Mouse (Mus musculus): ENCODE measurements around the gene Cfap65. TPM values are rescaled to one million over a fixed set of nuclear protein-coding genes. Genes with fewer than 3 reads are reported as not detected.

Gene Cfap65
- polyA plus RNA-seq (2012; rRNA removed) = 23.0 and 27.7 TPM in 2 replicates

DNA sequence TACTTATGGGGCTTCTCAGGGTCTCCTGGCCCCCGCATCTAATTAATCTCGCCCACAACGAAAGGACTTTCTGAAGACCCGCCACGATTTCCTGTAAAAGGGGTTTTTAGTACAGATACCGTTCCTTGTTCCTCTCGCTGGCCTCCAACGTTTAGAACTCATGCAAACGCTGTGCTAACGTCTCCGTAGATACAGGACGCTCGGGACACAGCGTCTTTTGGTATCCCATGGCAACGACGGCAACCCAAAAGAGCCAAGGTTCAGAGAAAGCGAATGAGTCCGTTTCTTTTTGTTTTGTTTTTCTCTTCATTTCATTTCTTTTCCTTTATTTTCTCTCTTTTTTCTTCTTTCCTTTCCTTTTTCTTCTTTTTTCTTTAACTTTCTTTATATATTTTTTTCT is at the start of gene Cfap65:
Gene Cfap65, minus strand, starts transcription at position 198 of the 400 bp plus-strand sequence.
- TF ChIP-seq POLR2A (IDR thresholded peaks at IDR 0.05; ENCODE audit: borderline replicate concordance, extremely low read depth, low read depth, low read length) = no peak; the same call in 1 of the 2 replicates
- no peak for TF ChIP-seq CTCF (IDR thresholded peaks at IDR 0.05; ENCODE audit: insufficient read depth, low read length)
- WGBS = 3% methylated on average over 18 of the region's 18 CpGs
- 0 out of 2 replicates have a peak, but pooled peaks cover 3% of the 10 kb centered on the region for H3K4me1 ChIP-seq (ENCODE audit: control insufficient read depth, insufficient read depth, low read length)
- H3K4me3 ChIP-seq (replicated peaks; ENCODE audit: extremely low read depth, low read depth, low read length) = no peak within 1 kb of the TSS
- no peak for DNase-seq

DNA sequence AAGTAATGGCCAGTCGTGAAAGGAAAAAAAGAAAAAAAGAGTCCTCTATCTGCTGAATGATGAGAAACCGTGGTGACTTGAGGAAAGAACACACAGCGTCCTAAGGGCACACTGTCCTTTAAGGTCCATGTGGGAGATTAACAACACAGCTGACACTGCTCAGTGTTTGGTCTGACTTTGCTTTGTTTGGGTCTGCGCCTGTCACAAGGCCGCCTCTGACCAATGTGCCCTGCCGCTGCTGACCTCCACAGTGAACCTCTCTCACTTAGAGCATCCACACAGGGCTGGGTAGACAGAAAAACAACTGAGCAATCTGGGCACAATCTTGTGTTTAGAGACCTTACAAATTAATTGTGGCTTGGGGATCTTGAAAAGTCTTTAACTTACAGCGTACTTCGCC is 41.6 kb upstream of the Cfap65 start:
- DNase-seq = no peak
- WGBS = 73% methylated on average over 8 of the region's 8 CpGs
- Histone ChIP-seq H3K4me1 (ENCODE audit: control insufficient read depth, insufficient read depth, low read length) (no peaks in the 10 kb centered on the region), H3K4me3 (replicated peaks; ENCODE audit: extremely low read depth, low read depth, low read length) (no peak overlapping the region)
- TF ChIP-seq CTCF (IDR thresholded peaks at IDR 0.05; ENCODE audit: insufficient read depth, low read length) (no peak), POLR2A (IDR thresholded peaks at IDR 0.05; ENCODE audit: borderline replicate concordance, extremely low read depth, low read depth, low read length) (no peak)

DNA sequence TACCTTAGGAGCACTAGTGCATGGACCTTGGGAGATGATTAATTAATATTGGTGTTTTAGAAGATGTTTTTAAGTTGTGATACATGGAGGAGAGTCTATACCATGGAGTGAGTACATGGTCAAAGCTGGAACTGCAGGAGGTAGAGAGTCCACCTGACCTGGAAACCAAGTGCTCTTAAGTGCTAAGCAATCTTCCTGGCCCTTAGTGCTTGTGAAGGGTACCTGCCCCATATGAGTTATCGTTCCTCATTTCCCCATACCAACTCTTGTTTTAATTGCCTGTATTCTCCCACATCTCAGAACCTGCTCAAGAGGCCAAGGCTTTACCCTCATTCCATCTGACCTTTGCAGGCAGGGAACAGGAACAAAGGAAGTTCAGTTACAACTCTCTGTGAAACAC is 40.5 kb upstream of the Cfap65 start:
- TF ChIP-seq CTCF (IDR thresholded peaks at IDR 0.05; ENCODE audit: insufficient read depth, low read length) = no peak
- no peak for TF ChIP-seq POLR2A (IDR thresholded peaks at IDR 0.05; ENCODE audit: borderline replicate concordance, extremely low read depth, low read depth, low read length)
- no peak for DNase-seq
- Histone ChIP-seq H3K4me1 (ENCODE audit: control insufficient read depth, insufficient read depth, low read length) (no peaks in the 10 kb centered on the region), H3K4me3 (replicated peaks; ENCODE audit: extremely low read depth, low read depth, low read length) (no peak overlapping the region)
- WGBS = 74% methylated on average over 1 of the region's 1 CpGs

- no peak for DNase-seq
- 77% methylated on average over 6 of the region's 6 CpGs for WGBS
- TF ChIP-seq POLR2A (IDR thresholded peaks at IDR 0.05; ENCODE audit: borderline replicate concordance, extremely low read depth, low read depth, low read length) = no peak
- no peak for TF ChIP-seq CTCF (IDR thresholded peaks at IDR 0.05; ENCODE audit: insufficient read depth, low read length)
- Histone ChIP-seq H3K4me1 (ENCODE audit: control insufficient read depth, insufficient read depth, low read length) (no peaks in the 10 kb centered on the region), H3K4me3 (replicated peaks; ENCODE audit: extremely low read depth, low read depth, low read length) (no peak overlapping the region)
Observed at GRCm38 (mm10) chr1:74973590-74973989, 38.2 kb upstream of the Cfap65 start.

- TF ChIP-seq POLR2A (IDR thresholded peaks at IDR 0.05; ENCODE audit: borderline replicate concordance, extremely low read depth, low read depth, low read length) = no peak
- no peak for TF ChIP-seq CTCF (IDR thresholded peaks at IDR 0.05; ENCODE audit: insufficient read depth, low read length)
- no peak for DNase-seq
- no peaks in the 10 kb centered on the region for H3K4me1 ChIP-seq (ENCODE audit: control insufficient read depth, insufficient read depth, low read length)
- WGBS = 46% methylated on average over 4 of the region's 4 CpGs
- H3K4me3 ChIP-seq (replicated peaks; ENCODE audit: extremely low read depth, low read depth, low read length) = no peak overlapping the region
Observed at GRCm38 (mm10) chr1:74971353-74972050, 36.1 kb upstream of the Cfap65 start.

DNA sequence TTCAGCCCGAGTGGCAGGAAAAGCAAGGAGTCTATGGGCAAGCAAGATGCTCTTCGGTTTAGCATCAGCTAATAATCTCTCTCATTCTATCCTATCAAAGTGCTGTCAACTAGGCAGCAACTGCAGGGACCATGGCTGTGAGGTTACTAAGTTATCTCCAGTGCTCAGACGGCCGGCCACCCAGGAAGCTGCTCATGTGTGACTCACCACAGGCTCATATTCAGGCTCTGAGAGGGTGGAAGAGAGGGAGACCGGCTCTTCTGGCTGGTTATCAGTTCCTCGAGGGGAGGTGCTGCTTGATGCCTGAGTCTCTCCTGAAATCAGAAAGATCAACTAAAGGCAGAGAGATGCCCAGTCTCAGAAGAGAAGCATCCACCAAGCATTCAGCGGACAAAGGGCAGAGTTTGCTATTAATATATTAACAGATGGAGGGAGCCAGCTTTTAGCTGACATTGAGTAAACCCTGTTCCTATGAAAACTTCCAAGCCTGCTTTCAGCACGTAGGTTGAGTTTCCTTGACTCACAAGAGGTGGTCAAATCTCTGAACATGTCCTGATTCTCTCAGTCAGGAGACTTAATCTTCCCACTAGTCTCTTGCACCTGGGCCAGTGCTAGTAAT is 32.7 kb upstream of the Cfap65 start:
- DNase-seq = no peak
- TF ChIP-seq POLR2A (IDR thresholded peaks at IDR 0.05; ENCODE audit: borderline replicate concordance, extremely low read depth, low read depth, low read length) (no peak), CTCF (IDR thresholded peaks at IDR 0.05; ENCODE audit: insufficient read depth, low read length) (no peak)
- H3K4me1 ChIP-seq (ENCODE audit: control insufficient read depth, insufficient read depth, low read length) = no peaks in the 10 kb centered on the region
- no peak overlapping the region for H3K4me3 ChIP-seq (replicated peaks; ENCODE audit: extremely low read depth, low read depth, low read length)
- WGBS = 36% methylated on average over 8 of the region's 8 CpGs

DNA sequence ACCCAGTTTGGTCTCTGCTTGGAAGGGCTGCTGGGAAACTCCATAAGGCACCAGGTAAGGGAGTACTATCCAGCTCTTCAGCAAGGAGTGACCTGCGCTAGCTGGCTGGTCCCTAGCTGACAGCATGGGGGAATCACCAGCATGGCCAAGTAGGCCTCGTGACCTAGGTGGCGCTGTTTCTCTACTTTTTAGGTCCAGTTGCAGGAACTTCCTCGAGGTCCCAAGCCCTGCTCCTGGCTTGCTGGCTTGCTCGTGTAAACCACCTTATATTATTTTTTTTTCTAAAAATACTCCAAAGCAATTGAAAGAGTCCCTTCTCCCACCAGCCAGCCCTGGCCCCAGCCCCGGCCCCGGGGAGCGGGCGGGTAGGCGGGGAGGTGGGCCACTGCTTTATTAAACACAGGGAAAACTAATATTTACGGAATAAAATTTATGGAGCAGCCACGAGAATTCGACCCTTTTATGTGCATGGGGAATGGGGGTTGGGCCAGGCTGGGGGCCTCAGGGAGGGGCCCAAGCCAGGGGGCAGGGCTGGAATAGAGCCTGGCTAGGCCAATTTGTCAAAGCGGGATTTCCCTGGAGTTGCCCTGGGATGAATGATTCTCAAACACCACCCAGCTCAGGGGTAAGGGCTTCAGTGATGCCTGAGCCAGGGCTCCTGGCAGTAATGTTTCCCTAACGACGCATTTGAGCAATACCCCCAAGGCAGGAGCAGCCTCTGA is 29.3 kb upstream of the Cfap65 start:
- TF ChIP-seq CTCF (IDR thresholded peaks at IDR 0.05; ENCODE audit: insufficient read depth, low read length) (peak; percentile 92), POLR2A (IDR thresholded peaks at IDR 0.05; ENCODE audit: borderline replicate concordance, extremely low read depth, low read depth, low read length) (no peak)

GRCm38 (mm10) chr1:74962853-74963227 is 27.4 kb upstream of the Cfap65 start:
- no peak for DNase-seq
- H3K4me3 ChIP-seq (replicated peaks; ENCODE audit: extremely low read depth, low read depth, low read length) = no peak overlapping the region
- no peak for TF ChIP-seq POLR2A (IDR thresholded peaks at IDR 0.05; ENCODE audit: borderline replicate concordance, extremely low read depth, low read depth, low read length)
- TF ChIP-seq CTCF (IDR thresholded peaks at IDR 0.05; ENCODE audit: insufficient read depth, low read length) = no peak
- 71% methylated on average over 5 of the region's 5 CpGs for WGBS
- no peaks in the 10 kb centered on the region for H3K4me1 ChIP-seq (ENCODE audit: control insufficient read depth, insufficient read depth, low read length)

More for the DNA sequence above, 29.3 kb upstream of the Cfap65 start:
- peak; percentile 70 for DNase-seq
- no peaks in the 10 kb centered on the region for H3K4me1 ChIP-seq (ENCODE audit: control insufficient read depth, insufficient read depth, low read length)
- H3K4me3 ChIP-seq (replicated peaks; ENCODE audit: extremely low read depth, low read depth, low read length) = no peak overlapping the region
- 10% methylated on average over 16 of the region's 16 CpGs for WGBS

GRCm38 (mm10) chr1:74962126-74962852 is 26.9 kb upstream of the Cfap65 start:
- Histone ChIP-seq H3K4me1 (ENCODE audit: control insufficient read depth, insufficient read depth, low read length) (no peaks in the 10 kb centered on the region), H3K4me3 (replicated peaks; ENCODE audit: extremely low read depth, low read depth, low read length) (no peak overlapping the region)
- DNase-seq = no peak
- WGBS = 68% methylated on average over 5 of the region's 5 CpGs
- TF ChIP-seq CTCF (IDR thresholded peaks at IDR 0.05; ENCODE audit: insufficient read depth, low read length) = no peak
- no peak for TF ChIP-seq POLR2A (IDR thresholded peaks at IDR 0.05; ENCODE audit: borderline replicate concordance, extremely low read depth, low read depth, low read length)

Measured in lung, adult 2 months (tissue).